In genomic region chr17:87178596-87179590, GRCm38 (mm10) we compare ENCODE assay signal across 8 mouse cellular contexts.
DNase-seq lines count a peak whose midpoint lies in the region; ATAC-seq lines count a peak whose summit lies in the region.

No protein-coding gene starts in this region.

- 0 out of 2 replicates have a peak overlapping the region, but pooled peaks have one; percentile 20 for H3K27ac ChIP-seq in forebrain, embryonic 10.5 days

- H3K4me1 ChIP-seq in forebrain, embryonic 10.5 days = peaks cover 12% of the 10 kb centered on the region

- peak; percentile 40 to 62 for DNase-seq in adrenal gland, adult (ENCODE audit: inconsistent age in 2 of 2, low spot score in 1 of 2)
- DNase-seq in adrenal gland, adult 18-20 months (ENCODE audit: low spot score in 2 of 2) = no peak
- DNase-seq in 3T3-L1 (ENCODE audit: low read depth, low spot score) = peak; percentile 54
- no peak for DNase-seq in forebrain, embryonic 10.5 days (ENCODE audit: extremely low spot score, low spot score)
- peak; percentile 58 for DNase-seq in heart, postnatal 4 days
- peak; percentile 36 to 50 for DNase-seq in right cerebral cortex, postnatal 10 days (ENCODE audit: low spot score in 2 of 2)
- DNase-seq in ovary, postnatal 10 days (ENCODE audit: low spot score) = no peak

- H3K4me3 ChIP-seq in forebrain, embryonic 10.5 days = no peak overlapping the region

- H3K27me3 ChIP-seq in forebrain, embryonic 10.5 days (ENCODE audit: poor library complexity, severe bottlenecking) = peaks cover 14% of the 10 kb centered on the region; the same call in 1 of the 2 replicates

- H3K36me3 ChIP-seq in forebrain, embryonic 10.5 days (replicated peaks) = no peaks in the 10 kb centered on the region

- WGBS in forebrain, embryonic 10.5 days = 49% methylated on average over 16 of the region's 16 CpGs

- ATAC-seq in erythroid progenitor cell, adult 5-6 weeks (replicated peaks; ENCODE audit: low FRiP score, poor library complexity, severe bottlenecking) = no peak

- no peaks in the 10 kb centered on the region for H3K9me3 ChIP-seq in forebrain, embryonic 10.5 days

Comparison
In these comparisons a context has a peak if more than half of its experiments do, and no peak if none do; other contexts are left out.
1. DNase-seq: peak in adrenal gland, adult (2 of 2), 3T3-L1 (single experiment), heart, postnatal 4 days (single experiment) and right cerebral cortex, postnatal 10 days (2 of 2); none in adrenal gland, adult 18-20 months (0 of 2), forebrain, embryonic 10.5 days (single experiment) and ovary, postnatal 10 days (single experiment).